Mouse (Mus musculus) T-helper 1 cell (primary cell): ENCODE measurements around the gene Zfp408.
"Not testable (repeated sequence)": the region's sequence is repeated elsewhere in the genome, so short reads cannot be mapped to it uniquely, and the experiment has no call there.

Experiments
- in situ Hi-C: fragments of 300-600 bp; cut with MboI, MseI; formaldehyde crosslinking; loops from one replicate; pipeline ENCODE4 v1.15.1; 2025; ENCODE audit warnings: high pct_unique_total_duplicates

Gene Zfp408

GRCm38 (mm10) chr2:91651458-91652258, 2.1 kb upstream of the Zfp408 start:
- in situ Hi-C loops, result no loop called here

DNA sequence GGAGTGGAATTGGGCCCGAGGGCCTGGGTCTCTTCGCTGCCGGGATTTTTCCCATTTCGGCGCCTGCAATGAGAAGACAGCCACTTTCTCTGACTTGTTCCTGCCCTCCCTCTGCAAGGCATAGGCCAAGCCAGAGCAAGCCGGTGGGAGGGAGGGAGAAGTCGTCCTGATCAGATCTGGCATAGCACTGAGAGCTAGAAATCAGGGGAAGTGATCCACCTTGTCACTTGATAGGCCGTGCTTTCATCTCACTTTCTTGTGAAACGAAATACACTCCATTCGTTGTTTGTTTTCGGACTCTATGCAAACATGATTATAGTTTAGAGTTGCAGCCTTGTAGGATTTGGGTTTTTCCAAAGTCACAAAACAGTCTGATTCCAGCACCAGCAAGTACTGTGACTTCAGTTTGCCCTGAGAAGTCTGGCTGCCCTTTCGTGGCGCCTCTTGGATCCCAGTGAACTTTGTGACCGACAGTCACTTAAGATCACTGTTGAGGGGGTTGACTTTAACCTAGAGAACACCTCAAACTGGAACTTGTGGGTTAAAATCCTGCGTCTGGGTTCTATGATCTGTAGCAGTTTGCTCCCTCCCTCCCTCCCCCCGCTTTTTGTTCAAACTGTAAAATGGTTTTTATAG, 887 bp upstream of the Zfp408 start:
- in situ Hi-C loops, result no loop called here

DNA sequence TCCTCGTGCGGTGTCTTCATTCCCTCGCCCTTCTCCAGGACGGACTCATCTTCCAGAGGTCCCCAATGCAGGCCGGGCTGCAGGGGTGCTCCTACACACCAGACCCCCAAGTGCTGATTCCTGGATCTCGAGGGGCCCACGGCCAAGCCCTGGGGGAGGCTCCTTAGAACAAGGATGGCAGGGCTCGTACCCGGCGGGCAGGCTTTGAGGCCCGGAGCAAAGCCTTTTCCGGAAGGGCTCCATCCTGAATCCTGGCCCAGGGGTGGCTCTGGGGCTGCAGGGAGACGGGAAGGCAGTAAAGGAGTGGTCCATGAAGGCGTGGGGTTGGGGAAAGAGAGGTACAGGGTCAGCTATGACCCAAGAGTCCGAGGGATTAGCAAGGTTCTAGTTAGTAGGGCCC, 439 bp downstream of the Zfp408 start:
- in situ Hi-C loops, result loop anchor here (10.0 kb wide), 1 partner anchor 1266 kb away; the partner anchor contains the start of gene Syt13

GRCm38 (mm10) chr2:91646733-91647132, 2.9 kb downstream of the Zfp408 start:
- in situ Hi-C loops, result loop anchor here (10.0 kb wide), 1 partner anchor 1268 kb away; the partner anchor contains the start of gene Syt13

GRCm38 (mm10) chr2:91645811-91646210, 3.8 kb downstream of the Zfp408 start:
- in situ Hi-C loops, result loop anchor here (10.0 kb wide), 1 partner anchor 1269 kb away; the partner anchor contains the start of gene Syt13

- in situ Hi-C loops, result loop anchor here (10.0 kb wide), 1 partner anchor 1269 kb away; the partner anchor contains the start of gene Syt13
Observed at GRCm38 (mm10) chr2:91645354-91645753, 4.2 kb downstream of the Zfp408 start.

- in situ Hi-C loops, result loop anchor here (10.0 kb wide), 1 partner anchor 1271 kb away; the partner anchor contains the start of gene Syt13
Observed at GRCm38 (mm10) chr2:91644021-91644420, 5.6 kb downstream of the Zfp408 start.

DNA sequence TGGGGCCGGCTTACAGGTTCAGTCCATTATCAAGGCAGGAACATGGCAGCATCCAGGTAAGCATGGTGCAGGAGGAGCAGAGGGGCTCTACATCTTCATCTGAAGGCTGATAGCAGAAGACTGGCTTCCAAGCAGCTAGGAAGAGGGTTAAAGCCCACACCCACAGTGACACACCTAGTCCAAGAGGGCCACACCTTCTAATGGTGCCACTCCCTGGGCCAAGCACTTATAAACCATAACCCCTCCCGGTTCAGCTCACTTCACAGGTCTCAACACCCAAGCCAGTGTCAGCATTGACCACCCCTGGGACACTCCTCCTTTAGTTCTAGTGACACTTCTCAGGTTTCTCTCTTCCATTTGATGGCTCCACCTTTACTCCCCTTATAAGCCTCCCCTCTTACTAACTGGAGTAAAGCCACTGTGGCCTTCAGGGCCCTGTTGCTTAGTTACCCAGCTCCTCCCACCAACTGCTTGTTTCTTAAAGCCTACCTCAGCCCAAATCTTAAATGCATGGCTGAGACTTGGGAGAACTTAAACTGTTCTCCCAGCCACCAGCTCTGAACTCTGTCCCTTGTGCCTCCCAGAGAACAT, 6.7 kb downstream of the Zfp408 start:
- in situ Hi-C loops, result loop anchor here (10.0 kb wide), 1 partner anchor 1272 kb away; the partner anchor contains the start of gene Syt13

- in situ Hi-C loops, result no loop called here
Observed at GRCm38 (mm10) chr2:91638931-91639330, 10.7 kb downstream of the Zfp408 start.

DNA sequence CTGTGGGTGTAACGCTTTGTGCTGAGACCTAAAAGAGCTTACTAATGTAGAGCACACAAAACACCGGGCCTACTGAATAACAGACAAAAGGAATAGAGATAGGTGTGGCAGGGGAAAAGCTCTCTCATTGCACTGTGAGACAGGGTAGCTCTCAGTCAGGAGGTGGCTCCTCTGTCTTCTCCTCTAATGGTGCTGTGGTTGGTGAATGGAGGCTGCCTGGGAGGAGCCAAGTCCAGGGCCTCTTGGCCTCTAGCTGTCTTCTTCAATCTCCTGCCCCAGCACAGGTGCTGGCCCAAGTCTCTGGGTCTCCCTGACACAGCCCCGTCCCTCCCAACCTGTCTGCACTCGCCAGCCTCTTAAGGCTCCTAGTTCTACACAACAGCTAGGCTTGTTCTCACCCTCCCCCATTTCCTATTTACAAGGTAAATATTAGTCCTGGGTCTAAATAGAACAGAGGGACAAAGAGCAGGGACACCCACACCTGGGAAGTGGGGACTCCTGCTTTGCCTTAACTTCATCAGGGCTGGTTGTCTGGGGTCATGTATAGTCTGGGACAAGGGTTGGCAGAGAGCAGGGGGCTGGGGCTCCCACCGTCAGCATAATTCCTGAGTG, 12.8 kb downstream of the Zfp408 start:
- in situ Hi-C loops, result no loop called here

- in situ Hi-C loops, result no loop called here
Observed at GRCm38 (mm10) chr2:91636229-91636628, 13.4 kb downstream of the Zfp408 start, which contains the start of gene F2. F2 (minus strand) TSS chr2:91636414.

DNA sequence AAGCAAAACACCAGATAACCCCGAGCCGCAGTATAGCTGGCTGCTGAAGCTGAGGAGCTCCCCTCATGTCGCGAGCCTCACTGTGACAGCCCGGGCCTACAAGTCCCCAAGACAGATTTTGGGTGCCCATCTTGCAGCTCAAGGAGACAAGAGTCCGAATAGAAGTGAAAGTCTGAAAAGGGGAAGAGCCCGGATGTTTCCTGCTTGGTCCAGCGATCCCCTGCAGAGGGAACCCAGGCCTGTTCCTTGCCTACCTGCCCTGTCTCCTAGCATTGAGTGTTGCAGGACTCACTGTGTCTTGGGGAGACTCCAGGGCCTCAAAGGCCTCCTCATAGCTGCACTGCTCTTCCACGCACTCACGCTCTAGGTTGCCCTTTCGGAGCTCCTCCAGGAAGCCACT, 14.1 kb downstream of the Zfp408 start:
- in situ Hi-C loops, result no loop called here

- in situ Hi-C loops, result no loop called here
Observed at GRCm38 (mm10) chr2:91634841-91635240, 14.8 kb downstream of the Zfp408 start.

- in situ Hi-C loops, result no loop called here
Observed at GRCm38 (mm10) chr2:91633334-91633977, 16.1 kb downstream of the Zfp408 start.

DNA sequence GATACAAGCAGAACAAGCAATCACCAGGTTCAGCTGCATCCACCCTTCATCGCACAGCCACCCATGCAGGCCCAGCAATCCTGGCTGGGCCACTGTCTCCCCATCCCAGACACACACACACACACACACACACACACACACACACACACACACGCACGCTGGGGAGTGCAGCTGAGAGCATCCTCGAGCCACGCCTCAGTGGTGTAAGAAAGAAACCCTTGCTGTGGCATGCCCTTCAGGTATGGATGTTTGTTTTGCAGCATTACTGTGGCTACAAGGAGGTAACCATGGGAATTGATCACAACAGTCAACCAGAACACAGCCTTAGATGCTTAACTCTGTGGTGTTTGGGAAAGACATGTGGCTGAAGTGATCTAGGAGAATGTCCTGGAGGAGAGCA, 17.3 kb downstream of the Zfp408 start:
- in situ Hi-C loops, result no loop called here

DNA sequence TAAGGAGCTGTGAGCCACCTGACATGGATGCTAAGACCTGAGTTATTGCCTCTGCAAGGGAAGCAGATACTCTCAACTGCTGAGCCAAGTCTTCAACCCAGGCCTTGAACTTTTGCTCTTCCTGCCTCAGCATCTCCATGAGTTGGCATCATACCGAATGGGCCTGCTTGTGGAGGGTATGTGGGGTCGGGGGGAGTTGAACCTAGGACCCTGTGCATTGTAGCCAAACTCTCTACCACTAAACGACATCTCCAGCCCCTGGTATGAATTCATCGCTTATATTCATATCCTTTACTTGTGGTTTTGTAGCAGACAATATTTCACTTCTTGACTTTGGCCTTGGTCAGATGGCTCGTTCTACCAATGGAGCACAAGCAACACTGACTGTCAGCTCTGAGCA, 17.8 kb downstream of the Zfp408 start:
- in situ Hi-C loops, result no loop called here

DNA sequence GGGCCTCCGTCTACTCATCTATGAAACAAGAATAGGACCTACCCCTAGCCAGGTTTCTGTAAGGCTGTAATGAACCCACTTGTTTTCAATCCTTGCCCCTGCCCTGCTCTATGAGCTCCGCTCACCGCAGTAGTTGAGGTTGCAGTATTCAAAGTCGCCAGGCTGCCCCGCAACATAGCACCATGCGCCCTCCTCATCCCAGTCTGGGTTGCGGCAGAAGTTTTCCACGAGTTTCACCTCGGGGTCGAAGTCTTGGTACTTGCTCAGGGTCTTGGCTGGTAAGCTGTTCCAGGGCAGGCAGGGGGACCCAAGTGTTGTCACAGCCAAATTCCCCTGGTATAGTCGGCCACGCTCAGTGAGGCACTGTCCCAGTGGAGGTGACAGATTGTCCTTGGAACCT, 19.2 kb downstream of the Zfp408 start:
- in situ Hi-C loops, result no loop called here

DNA sequence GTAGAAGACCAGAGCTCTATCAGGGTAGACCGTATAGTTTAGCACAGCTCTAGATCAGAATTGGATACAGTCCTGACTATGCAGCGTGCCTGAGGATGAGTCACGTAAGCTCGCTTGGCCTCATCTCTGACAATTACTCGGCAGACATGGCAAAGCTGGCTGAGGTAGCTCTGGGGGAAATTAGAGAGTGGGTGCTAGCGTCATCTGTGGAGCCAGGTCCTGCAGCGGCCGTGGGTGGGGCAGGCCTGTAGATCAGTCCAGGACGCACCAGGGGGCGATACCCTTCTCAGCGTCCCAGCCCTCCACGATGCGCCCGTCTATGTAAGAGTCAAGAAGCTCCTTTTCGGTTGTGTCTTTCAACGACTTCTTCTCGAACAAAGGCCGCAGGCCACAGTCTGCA, 19.9 kb downstream of the Zfp408 start:
- in situ Hi-C loops, result no loop called here

DNA sequence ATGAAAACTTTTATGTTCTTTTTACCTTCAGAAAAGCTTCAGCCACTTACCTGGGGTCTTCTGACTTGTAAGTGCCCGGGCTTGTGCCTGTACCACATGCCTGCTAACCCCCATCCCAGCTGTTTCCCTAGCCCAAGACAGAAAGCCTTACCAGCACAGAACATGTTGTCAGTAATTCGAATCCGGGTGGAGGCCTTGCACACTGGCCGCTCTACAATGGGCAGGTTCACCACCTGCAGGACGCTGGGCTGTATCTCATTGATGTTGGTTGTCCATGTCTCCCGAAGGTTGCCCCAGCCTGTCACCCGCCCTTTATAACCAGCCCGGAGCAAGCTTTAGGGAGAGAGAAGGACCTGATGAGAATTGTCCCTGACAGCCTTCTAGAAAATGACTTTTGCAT, 21.4 kb downstream of the Zfp408 start:
- in situ Hi-C loops, result no loop called here

GRCm38 (mm10) chr2:91627486-91627885, 22.1 kb downstream of the Zfp408 start:
- in situ Hi-C loops, result no loop called here

- in situ Hi-C loops, result not testable (repeated sequence)
Observed at GRCm38 (mm10) chr2:91623366-91623765, 26.2 kb downstream of the Zfp408 start.
